Mouse (Mus musculus) olfactory bulb, adult 2 months (tissue): ENCODE measurements around the gene Methig1.

Experiments
- CTCF ChIP-seq: fragments of 200-500 bp; IDR thresholded peaks from 2 replicates; pipeline ENCODE4 v1.5.1; 2012; ENCODE audit warnings: low read depth, mild to moderate bottlenecking, low read length, moderate library complexity; ENCODE audit not compliant: insufficient read depth
- POLR2A ChIP-seq: fragments of 200-500 bp; IDR thresholded peaks from 2 replicates; pipeline ENCODE4 v1.6.1; 2012; ENCODE audit warnings: mild to moderate bottlenecking, low read depth, low read length, moderate library complexity; ENCODE audit not compliant: insufficient read depth

DNA sequence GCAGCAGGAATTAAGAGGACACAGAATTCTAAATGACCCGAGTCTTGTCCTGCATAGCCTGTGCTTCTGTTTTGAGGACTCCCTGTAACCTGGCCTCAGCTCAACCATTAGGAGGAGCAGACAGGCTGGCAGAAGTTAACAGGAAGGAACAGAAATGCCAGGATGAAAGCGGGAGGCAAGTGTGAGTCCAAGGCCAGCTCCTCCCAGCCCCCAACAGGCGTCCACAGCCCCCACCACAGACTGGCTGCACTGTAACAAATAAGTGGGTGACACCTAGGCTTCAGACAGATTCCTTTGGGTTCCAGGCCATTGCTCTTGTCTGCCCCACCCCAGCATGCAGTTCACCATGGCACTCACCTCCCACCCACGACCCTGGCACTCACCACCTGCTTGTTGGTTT, 49.8 kb downstream of the Methig1 start:
- TF ChIP-seq CTCF (no peak), POLR2A (no peak)
